Mouse (Mus musculus) granulocyte monocyte progenitor cell, adult 5-6 weeks (primary cell): ENCODE results near the gene Mslnl. TPM values are rescaled to one million over a fixed set of nuclear protein-coding genes. Genes with fewer than 3 reads are reported as not detected.
"Not testable (repeated sequence)": the region's sequence is repeated elsewhere in the genome, so short reads cannot be mapped to it uniquely, and the experiment has no call there.

Source experiments
- ATAC-seq: replicated peaks from 2 replicates; pipeline ENCODE4 v1.8.0; 2016; ENCODE audit warnings: mild to moderate bottlenecking, moderate TSS enrichment, inconsistent platforms; ENCODE audit not compliant: poor library complexity, severe bottlenecking
- total RNA-seq, 2 experiments: library from RNA; stranded (forward) in 1 of 2; stranded (reverse) in 1 of 2; fragments of 200-712, 200-1000 nt in 1 of 2; fragments of >200 nt in 1 of 2; fragmentation: Nextera tagmentation in 1 of 2; gene quantifications; 2 replicates each; pipeline ENCODE4 v1.2.3; 2014 to 2017

Mslnl gene
- total RNA-seq, 2 experiments from 2014 or later, result not detected

GRCm38 (mm10) chr17:25741471-25741870 lies 5.6 kb downstream of the Mslnl start:
- not testable (repeated sequence) for ATAC-seq

DNA sequence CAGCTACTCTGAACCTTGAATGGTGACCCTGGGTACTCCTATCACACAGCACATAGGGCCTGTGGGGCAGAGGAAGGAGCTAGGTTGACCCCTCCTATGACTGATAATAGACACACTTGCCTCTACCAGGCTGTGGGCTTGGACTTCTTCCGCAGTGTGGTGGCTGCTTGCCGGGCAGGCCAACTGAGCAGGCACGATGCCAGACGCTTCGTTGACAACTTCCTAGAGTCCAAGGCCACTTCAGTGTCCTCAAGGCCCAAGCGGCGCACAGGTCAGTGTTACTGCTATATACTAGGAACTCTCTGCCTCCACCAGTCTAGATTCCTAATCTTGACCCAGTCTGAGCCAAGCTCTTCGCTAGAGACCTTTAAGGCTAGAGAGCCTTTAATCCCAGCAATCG lies 8.0 kb downstream of the Mslnl start:
- ATAC-seq, result no peak

DNA sequence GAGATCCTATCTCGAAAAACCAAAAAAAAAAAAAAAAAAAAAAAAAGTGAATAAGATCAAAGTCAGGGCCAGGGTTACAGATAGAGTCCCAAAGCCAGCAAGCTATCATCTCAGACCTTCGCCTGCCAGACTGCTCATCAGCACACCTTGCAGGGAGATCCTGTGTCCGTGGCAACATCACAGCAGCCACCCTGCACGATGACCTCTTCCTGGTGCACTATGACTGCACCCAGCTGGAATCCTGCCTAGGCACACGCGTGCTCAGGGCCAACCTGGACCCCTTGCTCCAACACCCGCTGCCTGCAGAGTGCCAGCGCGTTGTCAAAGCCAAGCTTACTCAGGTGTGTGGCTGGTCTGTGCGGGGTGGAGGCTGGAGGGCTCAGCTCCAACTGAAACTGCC lies 8.5 kb downstream of the Mslnl start:
- no peak for ATAC-seq

- no peak for ATAC-seq
Observed at GRCm38 (mm10) chr17:25748238-25748637, 12.4 kb downstream of the Mslnl start.

GRCm38 (mm10) chr17:25749314-25749713 lies 13.5 kb downstream of the Mslnl start:
- no peak for ATAC-seq

DNA sequence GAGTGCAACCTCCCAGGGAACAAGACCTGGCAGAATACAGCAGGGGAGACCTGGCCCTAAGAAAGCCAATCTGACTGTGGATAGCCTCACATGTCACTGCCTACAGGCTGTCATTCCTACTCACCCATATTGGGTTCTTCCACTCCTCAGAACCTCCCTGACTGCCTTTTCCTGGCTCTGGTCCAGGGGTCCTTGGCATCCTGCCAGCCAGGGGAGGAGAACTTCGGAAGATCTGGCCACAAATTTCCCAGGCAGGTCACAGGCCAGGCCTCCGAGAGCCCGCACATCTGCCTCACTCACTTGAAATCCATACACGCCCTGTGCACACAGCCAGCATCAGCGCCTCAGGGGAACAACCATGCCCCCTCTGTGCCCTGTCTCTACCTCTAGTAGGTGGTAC lies 15.6 kb downstream of the Mslnl start:
- ATAC-seq, result no peak

- ATAC-seq, result no peak
Observed at GRCm38 (mm10) chr17:25754241-25754640, 18.4 kb downstream of the Mslnl start, which contains the start of gene Msln. Msln (minus strand) TSS chr17:25754378.

GRCm38 (mm10) chr17:25755086-25755485 lies 19.2 kb downstream of the Mslnl start:
- ATAC-seq, result no peak

DNA sequence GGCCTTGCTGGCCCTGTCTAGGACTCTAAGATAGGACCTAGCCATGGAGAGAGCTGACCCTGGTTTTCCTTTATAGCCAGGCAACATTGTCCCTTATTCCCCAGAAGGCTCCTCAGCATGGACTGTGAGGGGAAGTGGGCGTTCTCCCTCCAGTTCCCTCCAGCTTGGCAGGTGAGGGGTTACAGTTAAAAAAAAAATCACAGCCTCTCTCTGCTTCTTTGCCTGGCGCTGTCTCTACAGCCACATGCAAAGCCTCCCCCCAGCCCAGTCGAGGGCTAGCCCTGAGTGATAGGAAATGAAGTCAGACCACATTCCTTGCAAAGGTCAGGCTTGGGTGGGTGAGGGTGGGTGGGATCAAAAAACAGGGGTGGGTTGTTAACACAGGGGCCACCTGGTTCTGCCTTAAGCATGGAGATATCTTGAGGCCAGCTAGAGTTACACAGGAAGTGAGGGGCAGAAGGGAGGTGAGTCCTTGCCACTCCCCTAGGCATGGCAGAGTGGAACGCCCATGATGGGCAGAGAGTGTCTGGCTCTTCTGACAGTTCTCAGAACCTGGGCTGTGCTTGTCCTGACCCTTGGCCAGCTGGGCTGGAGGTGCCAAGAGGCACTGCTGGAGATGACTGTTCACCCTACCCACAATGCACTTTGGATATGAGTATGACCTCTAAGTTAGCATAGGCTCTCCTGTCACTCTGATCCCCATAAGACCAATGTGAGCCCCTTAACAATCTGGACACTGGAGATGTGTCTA lies 20.0 kb downstream of the Mslnl start:
- no peak for ATAC-seq

DNA sequence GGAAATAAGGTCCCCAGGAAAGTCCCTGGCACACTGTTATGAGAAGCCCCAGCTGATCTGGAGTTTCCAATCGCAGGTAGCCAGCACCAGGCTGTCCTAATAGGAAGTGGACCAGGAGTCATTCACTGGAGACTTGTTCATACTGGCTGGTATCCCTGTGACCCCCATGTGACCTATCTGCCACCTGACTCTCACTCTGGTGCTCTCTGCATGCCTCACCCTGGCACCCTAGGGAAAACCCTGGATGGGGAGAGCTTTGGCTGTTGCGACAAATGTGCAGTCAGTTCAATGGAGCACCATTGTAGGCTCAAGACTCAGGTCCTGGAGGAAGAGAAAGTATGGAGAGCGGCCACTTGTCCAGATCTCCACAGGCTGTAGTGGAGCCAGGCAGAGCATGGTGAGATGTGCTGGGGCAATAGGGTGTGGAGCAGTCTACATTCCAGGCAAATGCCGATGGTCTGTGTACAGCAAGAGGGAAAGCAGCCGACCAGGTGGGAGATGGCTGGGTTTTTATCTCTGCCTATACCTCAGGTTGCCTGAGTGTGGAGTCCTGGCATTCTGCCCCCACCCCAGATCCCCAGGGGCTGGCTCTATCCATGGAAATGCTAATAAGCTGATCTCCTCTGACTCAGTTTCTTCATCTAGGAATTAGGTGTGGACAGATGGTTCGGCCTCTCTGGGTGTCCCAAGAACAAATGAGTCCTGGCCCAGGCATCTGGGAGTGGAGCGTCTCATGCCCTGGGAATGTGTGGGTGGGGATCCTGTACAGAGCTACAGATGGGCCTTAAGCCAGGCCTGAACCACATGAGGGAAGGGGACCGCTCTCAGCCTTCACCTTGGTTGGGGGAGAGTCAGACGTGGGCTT lies 20.8 kb downstream of the Mslnl start:
- ATAC-seq, result no peak

- no peak for ATAC-seq
Observed at GRCm38 (mm10) chr17:25757691-25758090, 21.8 kb downstream of the Mslnl start.

DNA sequence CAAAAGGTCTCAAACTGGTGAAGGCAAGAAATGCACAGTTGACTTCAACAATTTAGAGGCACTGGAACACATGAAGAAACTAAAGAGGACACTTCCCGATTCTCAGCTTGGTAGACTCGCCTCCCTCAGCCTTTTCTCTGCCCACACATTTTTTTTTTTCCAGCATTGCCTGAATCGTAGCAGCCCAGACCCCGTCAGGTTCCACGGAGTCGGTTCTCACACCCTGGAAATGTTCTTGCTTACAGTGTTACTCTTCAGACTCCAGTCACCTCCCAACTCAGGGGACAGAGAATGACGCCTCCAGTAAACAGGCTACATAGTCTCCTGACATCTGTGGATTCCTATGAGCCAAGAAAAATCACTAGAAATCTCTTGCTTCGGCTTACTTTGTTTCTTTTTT lies 24.3 kb downstream of the Mslnl start:
- no peak for ATAC-seq

GRCm38 (mm10) chr17:25761561-25761970 lies 25.7 kb downstream of the Mslnl start:
- ATAC-seq, result no peak

- ATAC-seq, result no peak
Observed at GRCm38 (mm10) chr17:25762591-25762990, 26.7 kb downstream of the Mslnl start.

DNA sequence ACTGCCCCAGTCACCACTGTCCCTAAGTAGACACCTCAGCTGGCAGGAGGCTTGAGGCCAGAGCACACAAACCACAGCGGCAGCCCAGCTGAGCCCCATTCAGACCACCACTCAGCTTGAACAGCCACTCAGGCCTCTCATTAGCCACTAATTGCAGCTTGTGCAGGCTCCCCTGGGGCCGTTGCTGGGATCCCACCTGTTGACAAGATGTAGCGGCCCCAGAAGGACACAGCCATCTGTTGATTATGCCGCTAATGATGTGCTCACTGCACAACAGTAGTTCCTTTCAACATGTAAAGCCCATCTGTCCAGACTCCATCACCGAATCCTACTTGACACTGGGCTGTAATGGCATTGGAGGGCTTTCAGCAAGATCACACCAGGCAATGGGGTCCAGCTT lies 30.0 kb downstream of the Mslnl start:
- ATAC-seq, result no peak

DNA sequence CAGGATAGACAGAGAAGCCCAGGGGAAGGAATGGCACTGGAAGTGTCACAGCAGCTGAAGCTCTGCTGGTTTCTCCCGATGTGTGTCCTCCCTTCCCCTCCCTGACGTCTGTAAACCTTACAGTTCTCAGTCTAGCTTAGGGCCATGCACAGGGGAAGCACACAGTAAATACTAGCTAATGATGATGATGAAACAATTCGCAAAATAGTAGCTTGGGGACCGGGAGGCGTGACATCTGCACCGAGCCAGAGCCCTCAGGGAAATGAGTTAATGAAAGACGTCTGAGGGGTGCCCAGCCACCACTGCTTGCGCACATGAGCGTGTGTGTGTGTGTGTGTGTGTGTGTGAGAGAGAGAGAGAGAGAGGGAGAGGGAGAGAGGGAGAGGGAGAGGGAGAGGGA lies 33.5 kb downstream of the Mslnl start:
- no peak for ATAC-seq

- peak; percentile 97 for ATAC-seq
Observed at GRCm38 (mm10) chr17:25773549-25774120, 37.8 kb downstream of the Mslnl start, which contains the start of gene Narfl. Narfl (plus strand) TSS chr17:25773776.

DNA sequence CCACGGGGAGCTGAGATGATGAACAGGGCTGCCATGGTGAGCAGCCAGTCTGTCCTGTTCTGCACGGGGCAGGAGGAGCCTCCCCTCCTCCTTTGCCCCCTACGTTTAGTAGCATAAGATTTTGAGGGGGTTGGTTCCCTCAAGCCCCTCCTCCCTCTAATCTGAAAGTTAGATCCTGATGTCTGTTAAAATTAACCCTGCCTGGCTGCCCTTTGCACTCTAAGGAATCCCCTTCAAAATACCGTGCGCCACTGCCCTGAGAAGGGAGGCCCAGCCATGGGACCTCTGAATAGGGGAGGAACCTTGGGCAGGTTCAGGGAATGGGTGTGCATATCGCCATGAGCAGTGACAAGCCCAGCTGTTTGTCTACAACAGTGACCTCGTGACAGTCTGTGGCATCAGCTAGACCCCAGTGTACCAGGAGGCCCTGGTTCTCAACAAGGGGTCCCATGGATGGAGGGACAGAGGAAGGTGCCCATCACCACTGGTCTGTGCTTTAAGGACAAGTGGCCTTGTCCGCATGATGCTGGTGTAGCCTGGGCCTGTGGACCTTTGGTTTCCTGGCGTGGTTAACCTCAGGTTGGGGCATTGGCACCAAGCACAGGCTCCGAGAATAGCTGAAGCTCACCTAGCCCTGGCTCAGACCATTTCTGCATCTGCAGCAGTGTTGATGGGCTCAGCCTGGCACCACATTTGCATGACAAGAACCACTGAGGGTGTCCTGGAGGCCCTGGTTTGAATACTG lies 39.6 kb downstream of the Mslnl start:
- no peak for ATAC-seq

GRCm38 (mm10) chr17:25777948-25778347 lies 42.1 kb downstream of the Mslnl start:
- ATAC-seq, result no peak

DNA sequence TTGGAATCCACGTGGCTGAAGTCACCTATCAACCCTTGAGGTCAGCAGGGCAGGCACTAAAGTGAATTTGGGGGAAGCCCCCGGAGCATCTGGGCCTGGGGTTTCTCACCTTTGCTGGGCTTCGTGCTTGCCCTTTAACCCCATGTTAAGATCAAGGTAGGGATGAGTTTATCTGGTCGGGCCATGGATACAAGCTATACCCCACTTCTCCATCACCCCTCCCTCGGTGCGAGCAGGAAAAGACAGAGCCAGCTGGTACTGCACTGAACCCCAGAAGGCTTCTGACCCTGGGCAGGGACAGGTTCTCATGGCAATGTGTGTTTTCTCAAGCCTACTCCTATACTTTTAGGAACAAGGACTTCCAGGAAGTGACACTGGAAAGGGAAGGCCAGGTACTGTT lies 45.5 kb downstream of the Mslnl start:
- ATAC-seq, result no peak
